Mouse (Mus musculus) ES-Bruce4 (cell line): Measurements from ENCODE around the gene Phf19.

Experiments
- CTCF ChIP-seq: IDR thresholded peaks from one replicate; pipeline ENCODE4 v1.8.1; 2011; ENCODE audit warnings: low read depth, low read length
- EP300 ChIP-seq: IDR thresholded peaks from 2 replicates; pipeline ENCODE4 v1.6.1; 2011; ENCODE audit warnings: low read depth, low read length; ENCODE audit not compliant: insufficient read depth
- POLR2A ChIP-seq: IDR thresholded peaks from one replicate; pipeline ENCODE4 v1.8.1; 2011; ENCODE audit warnings: low read length; ENCODE audit not compliant: insufficient read depth

DNA sequence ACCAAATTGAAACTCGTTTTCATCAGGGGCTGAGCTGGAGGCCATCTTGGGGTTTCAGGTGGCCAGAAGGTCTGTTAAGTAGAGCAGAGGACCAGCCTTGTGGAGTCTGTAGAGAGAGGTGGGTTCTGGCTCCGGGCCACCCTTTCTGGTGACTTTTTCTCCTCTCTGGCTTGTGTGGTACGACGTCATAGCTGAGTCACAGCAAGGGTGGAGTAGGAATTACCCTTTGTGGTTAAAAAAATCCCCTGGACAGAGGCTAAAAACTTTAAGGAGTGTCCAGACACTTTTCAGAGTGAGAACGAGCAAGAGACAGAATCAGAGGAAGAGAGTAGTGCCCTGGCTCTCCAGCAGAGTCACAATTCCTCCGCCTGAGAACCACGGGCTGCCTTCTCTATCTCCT, 44.2 kb upstream of the Phf19 start:
- no peak for TF ChIP-seq POLR2A
- TF ChIP-seq CTCF = no peak
- TF ChIP-seq EP300 = no peak
